Mouse (Mus musculus) spleen, adult 2 months (tissue): ENCODE results near the gene Adh6a.

ENCODE experiments used
- CTCF ChIP-seq: fragments of 200-500 bp; IDR thresholded peaks from 2 replicates; pipeline ENCODE4 v1.5.1; 2011; ENCODE audit warnings: mild to moderate bottlenecking, inconsistent platforms; ENCODE audit not compliant: insufficient read depth, insufficient read length, insufficient replicate concordance; ENCODE audit errors: extremely low read depth
- POLR2A ChIP-seq: fragments of 200-500 bp; IDR thresholded peaks from 2 replicates; pipeline ENCODE4 v1.6.1; 2011; ENCODE audit warnings: low read depth, low read length, inconsistent platforms

DNA sequence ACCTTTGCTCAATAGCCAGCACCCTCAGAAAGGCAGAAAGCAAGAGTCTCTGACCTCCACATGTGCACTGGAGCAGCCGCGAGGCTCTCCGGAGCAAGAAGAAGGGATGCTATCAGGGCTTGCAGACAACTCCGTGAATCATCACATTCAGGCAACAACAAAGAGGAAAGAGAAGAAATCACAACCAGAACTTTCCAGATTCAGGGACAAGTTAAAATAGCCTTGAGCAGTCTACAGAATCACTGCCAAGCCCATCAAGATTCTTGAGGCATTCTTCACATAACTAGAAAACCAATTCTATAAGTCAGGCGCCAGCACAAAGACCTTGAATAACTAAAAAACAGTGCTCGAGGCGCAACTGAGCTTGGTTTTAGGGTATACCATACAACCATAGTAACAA lies 40.0 kb upstream of the Adh6a start:
- TF ChIP-seq POLR2A (no peak), CTCF (no peak)
